ENCODE assay signal across 23 mouse cellular contexts in genomic region chr1:58315532-58315931, GRCm38 (mm10). TPM values are rescaled to one million over a fixed set of nuclear protein-coding genes. Genes with fewer than 3 reads are reported as not detected.
"Had no signal": no experiment of that assay in that cellular context is flagged by ENCODE, and none has a peak within 500 bp of the region (broad histone marks: within the 10 kb centered on the region; RNA-seq: fewer than 3 reads in every experiment).

No protein-coding gene starts in this region.

- H3K27ac ChIP-seq: kidney, embryonic 15.5 days; left cerebral cortex, adult 2 months; liver, embryonic 13.5 days; neural tube, embryonic 13.5 days; stomach, embryonic 15.5 days had no signal

- H3K4me3 ChIP-seq: kidney, embryonic 15.5 days; left cerebral cortex, adult 2 months; liver, embryonic 13.5 days; neural tube, embryonic 13.5 days; stomach, embryonic 15.5 days had no signal

- H3K36me3 ChIP-seq: kidney, embryonic 15.5 days; liver, embryonic 13.5 days; neural tube, embryonic 13.5 days; stomach, embryonic 15.5 days had no signal

- H3K9ac ChIP-seq: kidney, embryonic 15.5 days; liver, embryonic 13.5 days; neural tube, embryonic 13.5 days; stomach, embryonic 15.5 days had no signal

- DNase-seq: kidney, postnatal 10 days; kidney, postnatal 36 days; layer of hippocampus, postnatal 36 days; liver, embryonic 13.5 days; lung, adult 2 months; midbrain, embryonic 14.5 days; retina, postnatal 1 day; right cerebral cortex, postnatal 25 days; spleen, adult 18-20 months; thymus, postnatal 4 days had no signal

- H3K27me3 ChIP-seq: kidney, embryonic 15.5 days; liver, embryonic 13.5 days; neural tube, embryonic 13.5 days; stomach, embryonic 15.5 days had no signal

- H3K9me3 ChIP-seq: kidney, embryonic 15.5 days; liver, embryonic 13.5 days; neural tube, embryonic 13.5 days; stomach, embryonic 15.5 days had no signal

- H3K4me2 ChIP-seq: kidney, embryonic 15.5 days; liver, embryonic 13.5 days; midbrain, embryonic 11.5 days; neural tube, embryonic 13.5 days; stomach, embryonic 15.5 days had no signal

- H3K4me1 ChIP-seq: liver, embryonic 13.5 days; neural tube, embryonic 13.5 days; stomach, embryonic 15.5 days had no signal

RNA-seq across cellular contexts. Expression of gene Aox2, which starts 37.4 kb away (rescaled TPM):
- total RNA-seq: layer of hippocampus, postnatal 36 days; left cerebral cortex, postnatal 36 days; megakaryocyte-erythroid progenitor cell, adult 5-6 weeks; neutrophil, adult 5-6 weeks had no signal
- polyA plus RNA-seq: limb, embryonic 11.5 days; liver, adult 2 months; liver, embryonic 13.5 days; liver, embryonic 16.5 days; lung, adult 2 months; lung, embryonic 16.5 days; midbrain, embryonic 11.5 days; midbrain, postnatal 0 days had no signal
